Mouse (Mus musculus) c-Kit-positive CD71-negative TER-119-negative erythroid progenitor cells, embryonic 14.5 days (primary cell): ENCODE measurements around the gene Eva1c.

Experiments used
- DNase-seq: peaks from one replicate; pipeline ENCODE4 v3.0.0-alpha.2; 2013; ENCODE audit warnings: low read depth

The Eva1c gene

GRCm38 (mm10) chr16:90921471-90922159, 95.1 kb downstream of the Eva1c start:
- DNase-seq, result no peak

GRCm38 (mm10) chr16:90924606-90925370, 98.3 kb downstream of the Eva1c start:
- DNase-seq, result no peak

- DNase-seq, result peak; percentile 32
Measured at GRCm38 (mm10) chr16:90925461-90925860, 98.9 kb downstream of the Eva1c start.

GRCm38 (mm10) chr16:90927446-90927845, 100.9 kb downstream of the Eva1c start:
- DNase-seq, result no peak

- no peak for DNase-seq
Measured at GRCm38 (mm10) chr16:90933534-90934176, 107.1 kb downstream of the Eva1c start.

GRCm38 (mm10) chr16:90934193-90934686, 107.7 kb downstream of the Eva1c start:
- peak; percentile 22 for DNase-seq

- DNase-seq, result peak; percentile 95
Measured at GRCm38 (mm10) chr16:90934687-90935328, 108.3 kb downstream of the Eva1c start, which contains the start of gene Cfap298. Cfap298 (minus strand) TSS chr16:90935114.

GRCm38 (mm10) chr16:90941246-90941645, 114.7 kb downstream of the Eva1c start:
- no peak for DNase-seq

- DNase-seq, result no peak
Measured at GRCm38 (mm10) chr16:90946977-90947376, 120.5 kb downstream of the Eva1c start.

- no peak for DNase-seq
Measured at GRCm38 (mm10) chr16:90950354-90950963, 123.9 kb downstream of the Eva1c start.

GRCm38 (mm10) chr16:90953147-90953546, 126.6 kb downstream of the Eva1c start:
- DNase-seq, result no peak

- DNase-seq, result no peak
Measured at GRCm38 (mm10) chr16:90953770-90954169, 127.3 kb downstream of the Eva1c start.
